Mouse (Mus musculus) spleen, postnatal 10 days (tissue): ENCODE measurements around the gene Dnah5.
"Not testable (repeated sequence)": the region's sequence is repeated elsewhere in the genome, so short reads cannot be mapped to it uniquely, and the experiment has no call there.

ENCODE experiments used
- DNase-seq, 2 experiments: peaks; one replicate each; pipeline ENCODE4 v3.0.0; 2021 to 2022; ENCODE audit warnings: low spot score in 2 of 2

Gene Dnah5

DNA sequence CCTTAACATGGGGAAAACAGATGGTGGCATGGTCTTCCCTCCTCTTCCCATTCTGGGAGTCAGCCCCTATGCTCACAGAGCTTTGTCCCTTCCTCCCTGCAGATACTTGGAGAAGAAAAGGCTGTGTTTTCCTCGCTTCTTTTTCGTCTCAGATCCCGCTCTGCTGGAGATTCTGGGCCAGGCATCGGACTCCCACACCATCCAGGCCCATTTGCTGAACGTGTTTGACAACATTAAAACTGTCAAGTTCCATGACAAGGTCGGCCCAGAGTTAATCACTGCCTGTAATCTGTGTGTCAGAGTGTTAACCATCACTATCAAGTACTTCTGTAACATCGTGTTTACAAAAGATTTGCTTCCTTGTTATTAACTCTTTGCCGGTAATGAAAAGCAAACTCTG is 103.6 kb downstream of the Dnah5 start:
- no peak for DNase-seq

DNA sequence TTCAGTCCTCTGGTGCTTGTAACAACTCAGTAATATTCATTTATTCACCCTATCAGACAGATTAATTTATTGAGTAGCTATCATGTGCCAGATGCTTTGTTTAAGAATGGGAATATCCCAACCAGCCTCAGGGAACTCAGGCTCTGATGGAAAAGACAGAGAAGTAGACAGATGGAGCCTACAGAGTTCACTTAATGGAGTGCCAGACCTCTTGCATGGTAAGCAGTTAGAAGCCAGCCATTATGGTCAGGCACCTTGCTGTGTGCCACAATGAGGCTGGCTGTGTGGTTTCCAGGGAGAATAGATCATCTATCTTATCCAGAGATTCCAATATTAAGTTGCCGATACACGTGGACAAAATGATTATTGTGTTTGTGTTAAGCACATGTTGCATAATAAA is 104.3 kb downstream of the Dnah5 start:
- no peak for DNase-seq

DNA sequence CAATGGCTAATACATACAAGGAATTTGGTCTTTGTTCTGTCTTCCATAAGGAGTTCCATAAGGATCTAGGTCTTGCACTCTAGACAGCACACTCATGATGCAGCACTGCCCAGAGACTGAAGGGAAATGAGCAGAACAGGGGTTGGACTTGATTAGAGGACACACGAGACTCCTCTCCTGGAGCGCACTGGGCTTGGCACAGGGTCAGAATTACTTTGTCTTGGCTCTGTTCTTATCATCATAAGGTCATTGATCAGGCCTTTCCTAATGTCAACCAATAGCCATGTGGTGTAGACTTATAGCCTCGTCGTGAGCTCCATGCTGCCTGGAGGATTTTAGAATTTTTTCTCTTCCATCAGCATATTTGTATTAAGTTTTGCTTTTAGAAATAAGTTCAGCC is 107.0 kb downstream of the Dnah5 start:
- DNase-seq = no peak

DNA sequence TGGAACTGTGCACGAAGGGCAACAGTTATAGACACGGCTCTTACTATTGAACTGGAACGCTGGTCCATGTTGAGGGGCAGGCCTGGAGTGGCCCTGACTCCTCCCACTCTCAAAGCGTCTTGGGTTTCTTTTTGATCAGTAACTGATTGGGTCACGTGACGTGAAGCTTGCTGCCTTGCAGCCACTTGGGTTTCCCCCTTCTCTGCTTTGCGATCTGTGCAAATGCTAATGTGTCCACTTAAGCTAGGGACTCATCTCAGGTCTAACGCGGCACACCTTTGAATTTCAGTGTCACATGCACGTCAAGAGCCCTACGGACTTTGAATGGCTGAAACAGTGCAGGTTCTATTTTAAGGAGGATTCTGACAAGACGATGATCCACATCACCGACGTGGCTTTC is 109.9 kb downstream of the Dnah5 start:
- DNase-seq = no peak

DNA sequence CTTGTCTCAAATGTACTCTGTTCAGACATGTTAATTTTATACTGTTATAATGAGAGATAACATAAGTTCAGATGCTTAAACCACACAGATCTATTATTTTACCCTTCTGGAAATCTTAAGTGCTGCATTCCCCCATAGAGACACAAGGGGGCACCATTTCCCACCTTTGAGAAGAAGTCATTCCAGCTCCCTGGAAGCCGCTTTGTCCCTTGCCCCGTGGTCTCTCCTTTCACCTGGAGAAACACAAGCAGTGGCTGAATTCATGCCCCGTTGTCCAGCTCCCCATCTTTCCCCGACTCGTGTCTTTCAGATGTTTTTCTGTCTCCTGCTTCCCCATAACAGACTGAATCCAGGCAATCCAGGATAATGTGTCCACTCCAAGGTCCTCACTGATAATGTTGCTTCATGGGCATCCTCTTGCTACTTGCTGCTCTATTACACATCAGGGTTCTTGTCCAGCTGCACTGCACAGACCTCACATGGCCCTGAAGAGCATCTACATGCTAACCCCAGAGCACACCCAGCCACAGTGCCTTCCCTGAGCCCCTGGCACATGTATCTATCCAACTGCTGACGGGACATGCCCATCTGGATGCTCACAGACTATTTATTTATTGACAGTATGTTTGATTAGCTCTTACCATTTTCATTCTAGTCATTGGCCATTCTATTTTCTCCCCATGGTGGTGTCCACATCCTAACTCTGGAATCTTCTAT is 112.4 kb downstream of the Dnah5 start:
- peak in 1 of 2 experiments; percentile 21 for DNase-seq

DNA sequence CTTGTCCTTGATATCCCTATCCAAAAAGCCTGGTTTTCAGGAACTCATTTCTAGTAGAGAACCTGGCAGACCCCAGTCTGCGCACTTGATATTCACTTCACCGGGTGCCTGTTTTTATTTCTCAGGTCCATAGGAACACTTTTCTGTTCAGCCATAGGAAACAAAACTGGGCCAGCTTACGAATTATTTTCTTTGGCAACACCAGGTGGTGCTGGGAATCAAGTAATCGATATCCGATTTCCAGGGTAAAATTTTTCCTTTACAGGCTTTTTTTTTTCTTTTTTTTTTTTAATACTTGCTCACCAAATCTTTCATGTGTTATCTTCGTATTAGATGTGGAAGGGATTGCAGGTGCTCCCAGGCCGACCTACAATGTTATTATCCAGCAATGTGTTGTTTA is 119.0 kb downstream of the Dnah5 start:
- no peak for DNase-seq

DNA sequence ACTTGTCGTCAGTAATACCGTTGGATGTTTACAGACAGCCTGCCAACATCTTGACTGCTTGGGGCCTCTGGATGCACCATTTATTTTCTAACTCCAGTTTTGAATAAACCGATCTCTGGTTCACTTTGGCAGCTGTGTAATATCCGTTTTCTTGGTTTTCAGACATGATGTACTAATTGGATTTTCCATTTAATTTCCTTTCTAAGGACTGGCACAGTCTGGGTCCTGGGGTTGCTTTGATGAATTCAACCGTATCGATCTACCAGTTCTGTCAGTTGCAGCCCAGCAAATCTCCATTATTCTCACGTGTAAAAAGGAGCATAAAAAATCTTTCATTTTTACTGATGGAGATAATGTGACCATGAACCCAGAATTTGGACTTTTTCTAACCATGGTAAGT is 123.4 kb downstream of the Dnah5 start:
- DNase-seq = no peak

DNA sequence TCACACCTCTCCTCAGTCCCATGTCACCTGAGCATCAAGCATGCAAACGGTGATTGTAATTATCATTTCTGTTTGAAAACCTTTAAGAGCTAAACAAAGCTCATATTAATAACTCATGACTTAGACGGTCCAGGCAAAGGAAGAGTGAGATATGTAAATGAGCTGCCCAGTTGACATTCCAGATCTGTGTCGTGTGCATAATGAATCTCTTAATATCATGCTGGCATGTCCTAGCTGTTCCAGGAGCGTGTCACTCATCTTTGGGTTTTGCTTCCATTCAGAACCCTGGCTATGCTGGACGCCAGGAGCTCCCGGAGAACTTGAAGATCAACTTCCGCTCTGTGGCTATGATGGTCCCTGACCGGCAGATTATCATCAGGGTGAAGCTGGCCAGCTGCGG is 123.9 kb downstream of the Dnah5 start:
- DNase-seq = no peak

DNA sequence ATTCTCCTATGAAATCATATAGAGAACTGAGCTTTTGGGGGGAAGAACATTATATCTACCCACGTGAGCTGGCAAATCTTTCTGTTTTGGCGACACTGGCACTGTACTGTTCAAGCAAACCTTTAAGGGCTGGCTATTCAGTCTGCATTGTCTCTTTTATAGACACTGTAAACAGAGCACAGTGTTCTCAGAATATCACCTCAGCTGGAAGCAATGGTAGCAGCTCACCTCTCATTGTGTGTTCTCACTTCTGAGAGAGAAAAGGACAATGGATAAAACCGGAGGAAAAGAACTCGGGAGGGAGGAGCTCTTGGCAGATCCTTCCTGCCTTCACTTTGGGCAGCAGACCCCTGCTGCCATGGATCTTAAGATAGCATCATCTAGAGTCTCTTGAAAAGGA is 137.6 kb downstream of the Dnah5 start:
- no peak for DNase-seq

DNA sequence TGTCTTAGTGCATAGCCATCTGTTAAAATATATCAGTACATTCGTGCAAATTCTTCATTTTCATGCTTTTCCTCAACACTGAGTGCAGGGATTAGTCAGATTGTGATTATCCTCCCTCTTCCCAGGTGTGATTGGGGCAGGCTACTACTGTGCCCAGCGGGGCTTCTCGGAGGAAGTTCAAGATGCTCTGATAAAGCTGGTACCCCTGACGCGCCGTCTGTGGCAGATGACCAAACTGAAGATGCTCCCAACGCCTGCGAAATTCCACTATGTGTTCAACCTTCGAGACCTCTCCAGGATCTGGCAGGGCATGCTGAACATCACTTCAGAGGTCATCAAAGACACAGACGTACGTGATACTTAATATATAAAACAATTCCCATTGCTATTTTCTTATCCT is 164.0 kb downstream of the Dnah5 start:
- DNase-seq = no peak

DNA sequence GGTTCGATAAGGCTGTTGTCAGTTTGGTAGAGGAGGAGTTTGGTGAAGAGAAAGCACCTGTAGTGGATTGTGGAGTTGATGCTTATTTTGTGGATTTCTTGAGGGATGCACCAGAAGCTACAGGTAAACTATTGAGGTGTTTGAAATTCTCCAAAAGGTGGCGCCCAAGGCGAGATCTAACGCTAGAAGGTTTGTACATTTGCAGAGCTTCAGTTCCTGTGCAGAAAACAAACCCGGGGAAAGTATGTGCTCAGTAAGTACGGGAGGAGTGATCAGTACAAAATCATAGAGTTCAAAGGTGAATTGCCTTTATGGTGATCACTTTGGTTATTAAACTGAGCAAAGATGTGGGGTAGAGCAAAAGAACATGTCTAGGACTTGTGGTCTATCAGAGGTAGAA is 166.9 kb downstream of the Dnah5 start:
- no peak for DNase-seq

DNA sequence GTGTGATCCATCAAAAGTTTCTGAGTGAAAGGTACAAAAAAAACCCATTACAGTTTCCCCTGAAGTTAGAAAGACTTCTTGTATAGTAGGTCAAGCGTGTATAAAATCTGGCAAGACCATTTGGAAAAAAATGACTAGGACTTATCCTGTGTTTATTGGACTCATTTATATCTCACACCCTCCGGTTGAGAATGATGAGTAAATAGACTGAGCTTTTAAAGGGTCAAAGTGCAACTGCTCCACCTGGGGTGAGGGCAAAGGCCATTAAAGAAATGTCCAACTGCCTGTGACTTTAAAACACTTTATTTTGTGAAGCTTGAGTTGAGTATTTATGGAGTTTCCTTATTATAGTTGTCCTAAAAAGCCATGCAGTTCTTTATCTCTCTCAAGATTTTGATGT is 168.0 kb downstream of the Dnah5 start:
- no peak for DNase-seq

DNA sequence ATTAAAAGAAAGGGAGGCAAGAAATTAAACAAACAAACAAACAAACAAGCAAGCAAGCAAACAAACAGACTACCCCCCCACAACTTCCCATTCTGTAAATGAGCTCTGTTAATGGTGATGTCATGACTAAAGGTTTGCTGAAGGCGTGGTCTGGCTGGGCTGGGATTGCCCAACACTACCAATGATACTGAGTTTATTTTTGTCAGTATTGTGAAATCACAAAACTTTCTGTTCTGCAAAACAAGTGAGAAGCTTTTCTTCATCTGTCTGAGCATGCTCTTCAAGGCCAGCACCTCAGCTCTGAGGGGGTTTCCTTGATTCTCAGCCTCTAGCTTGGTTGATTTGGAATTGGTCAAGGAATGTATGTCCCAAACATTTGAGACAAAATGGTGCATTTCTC is 170.8 kb downstream of the Dnah5 start:
- DNase-seq = no peak

DNA sequence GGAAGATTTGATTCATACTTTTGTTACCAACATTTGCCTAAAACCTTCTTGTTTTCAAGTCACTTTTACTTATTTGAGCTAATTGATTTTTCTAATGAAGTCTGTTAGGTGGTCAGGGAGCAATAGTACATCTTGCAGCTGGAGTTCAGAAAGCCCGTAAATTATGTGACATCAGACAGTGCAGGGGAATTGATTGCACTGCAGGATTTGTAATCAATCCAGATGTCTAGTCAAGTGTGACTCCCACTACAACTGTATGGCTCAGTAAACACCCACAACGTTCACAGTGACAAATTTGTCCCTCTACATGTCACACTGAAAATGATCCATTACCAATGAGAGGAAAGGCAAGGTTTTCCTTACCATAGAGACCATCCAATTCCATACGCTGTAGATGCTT is 177.4 kb downstream of the Dnah5 start:
- DNase-seq = no peak

DNA sequence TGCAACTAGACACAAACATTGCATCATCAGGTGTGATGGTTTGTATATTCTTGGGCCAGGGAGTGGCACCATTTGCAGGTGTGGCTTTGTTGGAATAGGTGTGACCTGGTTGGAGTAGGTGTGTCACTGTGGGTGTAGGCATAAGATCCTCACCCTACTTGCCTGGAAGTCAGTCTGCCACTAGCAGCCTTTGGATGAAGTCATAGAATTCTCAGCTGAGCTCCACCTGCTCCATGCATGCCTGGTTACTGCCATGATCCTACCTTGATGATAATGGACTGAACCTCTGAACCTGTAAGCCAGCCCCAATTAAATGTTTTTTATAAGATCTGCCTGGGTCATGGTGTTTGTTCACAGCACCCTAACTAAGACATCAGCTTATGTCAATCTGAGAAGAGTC is 190.2 kb downstream of the Dnah5 start:
- not testable (repeated sequence) for DNase-seq

DNA sequence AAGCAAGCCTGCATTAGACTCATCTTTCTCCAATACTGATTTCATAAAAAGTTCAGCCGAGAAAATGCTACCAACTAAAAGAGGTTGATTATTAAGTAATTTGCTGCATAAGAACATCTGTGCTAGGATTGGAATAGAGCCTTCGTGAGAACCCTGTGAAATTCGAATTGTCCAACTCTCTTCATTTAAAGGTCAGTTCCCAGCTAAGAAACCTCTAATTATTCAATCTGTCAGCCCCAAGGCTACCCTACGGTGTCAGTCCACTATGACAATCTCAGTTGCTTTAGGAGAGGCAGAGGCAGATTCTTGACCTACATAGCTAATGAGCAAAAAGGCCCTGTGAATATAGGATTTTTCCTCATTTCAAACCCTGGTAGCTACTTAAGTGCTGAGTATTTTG is 191.9 kb downstream of the Dnah5 start:
- DNase-seq = no peak

DNA sequence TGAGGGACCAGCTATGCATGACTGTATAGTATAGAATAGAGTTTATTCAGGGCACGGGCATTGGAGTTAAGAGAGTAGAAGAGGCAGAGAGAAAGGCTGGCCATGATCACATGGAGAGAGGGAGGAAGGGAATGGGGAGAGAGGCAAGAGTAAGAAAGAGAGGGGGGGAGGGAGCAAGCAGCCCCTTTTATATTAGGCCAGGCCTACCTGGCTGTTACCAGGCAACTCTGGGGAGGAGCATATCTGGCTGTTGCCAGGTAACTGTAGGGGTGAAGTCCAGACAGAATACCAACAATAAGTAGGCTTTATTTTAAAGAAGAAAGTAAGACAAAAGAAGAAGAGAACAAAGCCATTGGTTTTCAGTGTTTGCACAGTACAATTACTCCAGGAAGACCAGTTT is 194.9 kb downstream of the Dnah5 start:
- DNase-seq = no peak

DNA sequence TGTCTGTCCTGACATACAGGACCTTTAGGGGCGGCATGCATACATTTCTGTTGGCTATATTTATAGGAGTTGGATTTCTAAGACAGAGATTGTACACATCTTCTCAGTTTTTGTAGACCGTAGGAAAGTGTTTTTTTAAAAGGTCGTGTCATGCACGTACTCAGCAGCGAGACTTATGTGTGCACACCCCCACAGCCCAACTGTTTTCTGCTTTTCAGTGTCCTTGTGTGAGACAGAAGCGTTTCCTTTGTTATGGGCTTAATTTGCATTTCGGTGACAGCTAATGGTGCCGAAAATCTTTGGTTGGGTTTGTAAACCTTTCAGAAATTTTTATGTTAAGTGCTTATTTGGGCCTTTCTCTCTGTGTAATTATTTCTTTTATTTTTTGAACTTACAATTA is 195.7 kb downstream of the Dnah5 start:
- no peak for DNase-seq

DNA sequence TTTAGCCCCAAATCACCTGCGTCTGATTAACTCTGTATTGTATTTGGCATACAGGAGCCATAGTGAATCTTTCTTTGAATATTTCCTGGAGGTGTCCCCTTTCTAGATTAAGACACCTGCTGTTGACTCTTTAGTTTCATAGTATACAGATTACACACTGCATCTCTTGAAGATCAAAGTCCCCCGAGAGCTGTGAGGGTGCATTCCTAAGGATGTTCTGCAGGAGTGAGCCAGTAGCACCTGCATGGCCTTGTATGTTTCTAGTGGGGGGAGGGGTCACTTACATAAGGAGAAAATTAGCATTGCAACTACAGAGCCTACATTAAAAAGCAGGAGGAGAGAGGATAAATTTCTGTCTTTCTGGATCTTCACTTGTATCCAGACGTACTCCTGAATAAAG is 201.1 kb downstream of the Dnah5 start:
- no peak for DNase-seq

DNA sequence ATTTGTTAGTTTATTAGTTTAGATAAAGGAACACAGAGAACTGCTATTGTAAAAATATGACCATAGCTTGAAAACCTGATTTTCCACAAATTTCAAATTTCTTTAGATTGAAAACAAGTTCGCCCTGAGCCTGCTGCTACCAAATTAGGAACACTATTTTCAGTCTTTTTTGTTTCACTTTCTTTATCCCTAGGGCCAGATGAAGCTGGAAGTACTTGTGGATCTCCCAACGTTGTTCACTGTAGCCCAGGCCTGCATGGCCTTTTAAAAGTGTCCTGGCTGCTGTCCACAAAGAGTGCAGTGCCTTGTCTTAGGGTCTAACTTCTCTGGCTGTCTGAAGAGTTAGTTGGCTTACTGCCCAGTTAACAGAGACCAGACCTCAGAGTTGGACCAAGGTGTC is 201.6 kb downstream of the Dnah5 start:
- DNase-seq = no peak

DNA sequence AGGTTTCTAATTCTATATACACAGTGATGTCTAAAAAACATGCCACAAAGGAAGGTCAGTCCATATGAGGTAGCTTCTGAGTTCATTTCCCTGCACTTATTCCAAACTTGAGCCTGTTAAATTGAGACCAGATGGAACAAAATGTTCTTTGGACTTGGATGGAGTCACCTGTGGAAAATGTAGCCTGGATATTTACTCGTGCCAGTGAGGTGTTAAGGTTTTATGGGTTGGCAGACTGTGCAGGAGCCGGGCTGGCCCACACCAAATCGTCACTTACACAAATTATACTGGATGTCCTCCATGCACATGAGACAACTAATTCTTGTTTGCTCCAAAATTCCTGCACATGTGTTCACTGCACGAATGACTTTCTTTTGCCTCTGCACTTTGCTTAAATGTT is 236.2 kb downstream of the Dnah5 start:
- DNase-seq = no peak

DNA sequence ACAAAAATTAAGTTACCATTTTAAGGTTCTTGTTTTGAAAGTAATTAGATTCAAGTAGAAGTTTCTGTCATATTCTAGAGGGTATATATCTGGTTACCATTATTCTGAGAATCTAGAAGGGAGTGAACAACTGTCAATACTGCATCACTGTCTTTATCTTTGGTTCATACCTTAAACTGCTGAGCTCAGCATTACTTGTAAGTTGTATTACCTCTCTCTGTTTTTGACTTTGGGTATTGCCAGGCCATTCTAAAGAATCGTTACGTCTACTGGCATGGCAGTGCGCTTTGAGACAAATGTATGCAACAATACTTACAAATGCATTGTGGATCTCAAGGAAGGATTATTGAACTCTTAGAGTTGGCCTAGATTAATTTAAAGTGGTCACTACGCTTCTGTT is 240.9 kb downstream of the Dnah5 start:
- no peak for DNase-seq

DNA sequence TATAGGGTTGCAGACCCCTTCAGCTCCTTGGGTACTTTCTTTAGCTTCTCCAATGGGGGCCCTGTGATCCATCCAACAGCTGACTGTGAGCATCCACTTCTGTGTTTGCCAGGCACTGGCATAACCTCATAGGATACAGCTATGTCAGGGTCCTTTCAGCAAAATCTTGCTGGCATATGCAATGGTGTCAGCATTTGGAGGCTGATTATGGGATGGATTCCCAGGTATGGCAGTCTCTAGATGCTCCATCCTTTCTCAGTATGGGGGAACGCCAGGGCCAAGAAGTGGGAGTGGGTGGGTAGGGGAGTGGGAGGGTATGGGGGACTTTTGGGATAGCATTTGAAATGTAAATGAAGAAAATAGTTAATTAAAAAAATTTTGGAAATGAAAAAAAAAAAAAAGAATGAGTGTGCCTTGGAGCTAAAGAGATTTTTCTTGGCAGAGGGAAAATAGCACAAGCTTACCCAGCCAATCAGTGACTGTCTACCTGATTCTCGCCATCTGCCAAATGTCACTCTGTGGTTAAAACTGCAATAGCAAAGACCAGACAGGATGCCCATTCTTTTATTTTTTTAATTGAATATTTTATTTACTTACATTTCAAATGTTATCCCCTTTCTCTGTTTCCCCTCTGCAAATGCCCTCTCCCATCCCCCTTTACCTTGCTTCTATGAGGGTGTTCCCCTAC is 257.7 kb downstream of the Dnah5 start:
- DNase-seq = not testable (repeated sequence)
